Mouse (Mus musculus): ENCODE data around the gene Olfr156. TPM values are rescaled to one million over a fixed set of nuclear protein-coding genes. Genes with fewer than 3 reads are reported as not detected.
"Not testable (repeated sequence)": the region's sequence is repeated elsewhere in the genome, so short reads cannot be mapped to it uniquely, and the experiment has no call there.

Gene Olfr156
- polyA plus RNA-seq, 1 experiment from 2014 or later = not detected

DNA sequence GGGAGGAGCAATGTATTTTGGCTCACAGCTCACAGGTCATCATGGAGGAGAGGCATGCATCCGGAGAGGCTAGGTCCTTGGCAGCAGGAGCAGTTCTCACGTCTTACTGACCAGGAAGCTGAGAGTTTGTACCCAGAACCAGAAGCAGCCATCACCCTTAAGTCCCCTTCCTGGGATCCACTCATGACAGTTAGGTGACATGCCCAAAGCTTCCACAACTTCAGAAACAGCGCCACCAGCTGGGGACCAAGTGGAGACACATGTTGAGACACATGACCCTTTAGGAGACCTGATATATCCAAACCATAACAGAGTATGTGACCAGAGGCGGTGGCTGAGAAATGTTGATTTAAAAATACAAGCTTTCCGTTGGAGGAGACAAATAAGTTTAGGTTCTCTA is 8.3 kb upstream of the Olfr156 start:
- Histone ChIP-seq H3K27ac (replicated peaks) (no peak overlapping the region), H3K4me1 (no peaks in the 10 kb centered on the region), H3K9ac (no peak overlapping the region), H3K4me2 (replicated peaks) (no peak overlapping the region), H3K27me3 (no peaks in the 10 kb centered on the region), H3K9me3 (replicated peaks) (no peaks in the 10 kb centered on the region), H3K4me3 (replicated peaks) (no peak overlapping the region), H3K36me3 (no peaks in the 10 kb centered on the region)
- no peak for ATAC-seq (ENCODE audit: insufficient number of reproducible peaks, low FRiP score, low TSS enrichment, low read depth)
- WGBS = 69% methylated on average over 5 of the region's 5 CpGs

DNA sequence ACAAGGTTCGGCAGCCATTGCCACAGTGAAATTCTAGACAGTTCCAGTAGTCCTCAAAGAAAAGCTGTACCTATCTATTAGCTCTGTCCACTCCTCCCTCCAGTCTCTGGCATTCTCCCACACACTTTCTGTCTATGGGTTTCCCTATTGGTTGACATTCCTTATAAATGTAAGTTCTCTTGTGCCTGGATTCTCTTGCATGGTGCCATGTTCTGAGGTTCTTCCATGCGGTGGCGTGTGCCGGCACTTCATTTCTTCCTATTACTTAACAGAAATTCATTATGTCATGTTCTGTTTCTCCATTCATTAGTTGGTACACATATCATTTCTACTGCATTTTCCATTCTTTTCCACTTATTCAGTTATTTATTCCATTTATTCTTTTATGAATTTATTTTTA is 5.1 kb upstream of the Olfr156 start:
- H3K4me3 ChIP-seq (replicated peaks) = no peak overlapping the region
- no peak overlapping the region for H3K27ac ChIP-seq (replicated peaks)
- no peaks in the 10 kb centered on the region for H3K9me3 ChIP-seq (replicated peaks)
- no peak overlapping the region for H3K4me2 ChIP-seq (replicated peaks)
- H3K4me1 ChIP-seq = peaks cover 6% of the 10 kb centered on the region; the same call in 1 of the 2 replicates
- H3K36me3 ChIP-seq = no peaks in the 10 kb centered on the region
- 85% methylated on average over 4 of the region's 4 CpGs for WGBS
- no peak overlapping the region for H3K9ac ChIP-seq
- no peak for ATAC-seq (ENCODE audit: insufficient number of reproducible peaks, low FRiP score, low TSS enrichment, low read depth)
- no peaks in the 10 kb centered on the region for H3K27me3 ChIP-seq

DNA sequence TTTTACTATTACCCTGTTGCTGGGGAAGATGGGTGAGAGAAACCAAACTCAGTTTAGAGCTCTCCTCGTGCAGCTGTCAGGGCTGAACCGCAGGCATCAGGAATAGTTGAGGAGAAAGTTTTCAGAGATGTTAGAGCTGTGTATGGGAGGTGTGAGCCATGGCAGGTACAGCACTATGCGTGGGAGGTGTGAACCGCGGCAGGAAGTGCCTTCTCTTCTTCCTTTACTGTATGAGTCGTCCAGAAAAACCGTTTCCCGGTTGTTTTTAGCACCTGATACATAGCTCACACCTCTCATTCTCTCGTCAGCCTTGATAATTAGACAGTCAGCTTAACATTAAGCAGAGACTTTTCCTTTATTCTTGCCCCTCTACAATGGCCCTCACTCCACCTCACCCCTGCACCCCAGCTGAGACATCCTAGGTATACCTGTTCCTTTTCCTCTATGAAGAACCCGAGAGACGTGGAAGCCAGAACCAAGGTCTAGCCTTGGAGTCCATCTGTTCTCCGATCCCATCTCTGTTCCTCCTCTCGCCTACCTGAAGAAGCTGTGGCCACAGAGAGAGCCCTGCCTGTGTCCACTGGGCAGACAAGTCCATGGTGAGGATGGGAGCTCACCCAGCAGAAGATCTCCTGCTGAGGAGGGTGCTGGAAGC is 672 bp downstream of the Olfr156 start:
- Histone ChIP-seq H3K4me2 (replicated peaks) (no peak overlapping the region), H3K27ac (replicated peaks) (no peak overlapping the region), H3K4me3 (replicated peaks) (no peak overlapping the region), H3K36me3 (no peaks in the 10 kb centered on the region), H3K9ac (no peak overlapping the region), H3K9me3 (replicated peaks) (no peaks in the 10 kb centered on the region), H3K4me1 (peaks cover 9% of the 10 kb centered on the region; the same call in 1 of the 2 replicates), H3K27me3 (no peaks in the 10 kb centered on the region)
- no peak for ATAC-seq (ENCODE audit: insufficient number of reproducible peaks, low FRiP score, low TSS enrichment, low read depth)
- 78% methylated on average over 13 of the region's 13 CpGs for WGBS

DNA sequence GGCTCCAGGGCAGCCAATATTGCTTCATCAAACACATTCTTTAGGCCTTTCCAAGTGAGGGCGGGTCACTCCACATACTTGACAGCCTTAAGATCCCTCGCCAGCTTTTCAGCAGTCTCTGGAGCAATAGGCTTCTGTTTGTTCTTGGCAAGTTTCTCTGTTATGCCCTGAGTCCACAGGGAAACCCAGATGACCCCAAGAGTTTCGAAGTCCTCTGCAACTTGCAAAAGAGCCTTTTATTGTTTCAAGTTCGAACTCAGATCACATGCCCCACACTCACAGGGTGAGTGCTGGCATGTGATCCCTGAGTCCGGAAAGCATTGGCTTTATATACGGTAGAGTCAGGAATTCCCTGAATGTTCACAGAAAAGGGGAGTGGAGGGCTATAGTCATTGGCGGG is 24.8 kb downstream of the Olfr156 start:
- no peaks in the 10 kb centered on the region for H3K36me3 ChIP-seq
- H3K9me3 ChIP-seq (replicated peaks) = no peaks in the 10 kb centered on the region
- H3K4me1 ChIP-seq = no peaks in the 10 kb centered on the region
- no peak for ATAC-seq (ENCODE audit: insufficient number of reproducible peaks, low FRiP score, low TSS enrichment, low read depth)
- H3K4me2 ChIP-seq (replicated peaks) = no peak overlapping the region
- H3K9ac ChIP-seq = no peak overlapping the region
- H3K4me3 ChIP-seq (replicated peaks) = no peak overlapping the region
- no peak overlapping the region for H3K27ac ChIP-seq (replicated peaks)
- WGBS = 70% methylated on average over 7 of the region's 7 CpGs
- H3K27me3 ChIP-seq = no peaks in the 10 kb centered on the region

- not testable (repeated sequence) for H3K4me2 ChIP-seq (replicated peaks); H3K9ac ChIP-seq; H3K4me3 ChIP-seq (replicated peaks); H3K4me1 ChIP-seq; H3K36me3 ChIP-seq; ATAC-seq (ENCODE audit: insufficient number of reproducible peaks, low FRiP score, low TSS enrichment, low read depth); H3K27ac ChIP-seq (replicated peaks); H3K9me3 ChIP-seq (replicated peaks); H3K27me3 ChIP-seq
- 85% methylated on average over 5 of the region's 5 CpGs for WGBS
Observed at GRCm38 (mm10) chr4:43795844-43796243, 27.9 kb downstream of the Olfr156 start.

GRCm38 (mm10) chr4:43795296-43795695 is 28.4 kb downstream of the Olfr156 start:
- Histone ChIP-seq H3K27me3 (no peaks in the 10 kb centered on the region), H3K4me2 (replicated peaks) (no peak overlapping the region), H3K4me3 (replicated peaks) (no peak overlapping the region), H3K4me1 (no peaks in the 10 kb centered on the region), H3K27ac (replicated peaks) (no peak overlapping the region), H3K36me3 (no peaks in the 10 kb centered on the region), H3K9me3 (replicated peaks) (no peaks in the 10 kb centered on the region), H3K9ac (no peak overlapping the region)
- 77% methylated on average over 6 of the region's 6 CpGs for whole genome bisulfite sequencing
- no peak for ATAC-seq (ENCODE audit: insufficient number of reproducible peaks, low FRiP score, low TSS enrichment, low read depth)

- 30% methylated on average over 2 of the region's 2 CpGs for WGBS
- Histone ChIP-seq H3K9ac (no peak overlapping the region), H3K4me2 (replicated peaks) (no peak overlapping the region), H3K4me1 (no peaks in the 10 kb centered on the region), H3K4me3 (replicated peaks) (no peak overlapping the region), H3K27me3 (no peaks in the 10 kb centered on the region), H3K36me3 (no peaks in the 10 kb centered on the region), H3K9me3 (replicated peaks) (no peaks in the 10 kb centered on the region), H3K27ac (replicated peaks) (no peak overlapping the region)
- no peak for ATAC-seq (ENCODE audit: insufficient number of reproducible peaks, low FRiP score, low TSS enrichment, low read depth)
Observed at GRCm38 (mm10) chr4:43772304-43772703, 51.4 kb downstream of the Olfr156 start.

DNA sequence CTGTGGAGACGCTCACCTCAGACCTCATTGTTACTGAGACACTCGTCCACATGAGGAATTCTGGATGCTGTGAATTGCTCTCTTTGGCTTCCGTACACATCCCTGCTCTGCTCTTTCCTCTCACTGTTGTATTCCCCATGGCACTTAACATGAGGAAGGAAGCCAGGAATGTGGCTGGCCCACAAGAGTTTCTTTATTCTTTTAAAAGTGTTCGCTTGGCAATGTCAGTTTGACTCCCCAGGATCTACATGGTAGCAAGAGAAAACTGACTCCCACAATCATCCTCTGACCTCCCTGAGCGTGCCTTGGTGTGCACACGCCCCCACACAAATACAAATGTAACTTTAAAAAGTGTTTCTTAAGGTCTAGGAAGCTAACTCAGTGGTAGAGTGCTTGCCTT is 52.1 kb downstream of the Olfr156 start:
- no peak overlapping the region for H3K4me2 ChIP-seq (replicated peaks)
- 46% methylated on average over 6 of the region's 6 CpGs for WGBS
- no peaks in the 10 kb centered on the region for H3K4me1 ChIP-seq

GRCm38 (mm10) chr4:43770909-43771308 is 52.8 kb downstream of the Olfr156 start, which contains the start of gene Olfr159:
TSS of gene Olfr159 (minus strand) at chr4:43771009.
- H3K27me3 ChIP-seq = no peaks in the 10 kb centered on the region
- H3K36me3 ChIP-seq = no peaks in the 10 kb centered on the region
- ATAC-seq (ENCODE audit: insufficient number of reproducible peaks, low FRiP score, low TSS enrichment, low read depth) = no peak

More for the DNA sequence above, 52.1 kb downstream of the Olfr156 start:
- H3K4me3 ChIP-seq (replicated peaks) = no peak overlapping the region
- no peaks in the 10 kb centered on the region for H3K27me3 ChIP-seq
- H3K9me3 ChIP-seq (replicated peaks) = no peaks in the 10 kb centered on the region
- H3K9ac ChIP-seq = no peak overlapping the region
- ATAC-seq (ENCODE audit: insufficient number of reproducible peaks, low FRiP score, low TSS enrichment, low read depth) = no peak
- H3K36me3 ChIP-seq = no peaks in the 10 kb centered on the region
- no peak overlapping the region for H3K27ac ChIP-seq (replicated peaks)

More at GRCm38 (mm10) chr4:43770909-43771308, 52.8 kb downstream of the Olfr156 start, which contains the start of gene Olfr159:
- H3K9me3 ChIP-seq (replicated peaks) = no peaks in the 10 kb centered on the region
- no peak within 1 kb of the TSS for H3K9ac ChIP-seq
- no peak within 1 kb of the TSS for H3K4me3 ChIP-seq (replicated peaks)
- H3K4me2 ChIP-seq (replicated peaks) = no peak within 1 kb of the TSS
- H3K27ac ChIP-seq (replicated peaks) = no peak within 1 kb of the TSS
- 81% methylated on average over 6 of the region's 6 CpGs for WGBS
- H3K4me1 ChIP-seq = no peaks in the 10 kb centered on the region

Other genes starting within 250 kb of the Olfr156 start
- 28.6 and 32.5 TPM in 2 replicates for gene Rgp1, start 245.2 kb downstream of the Olfr156 start, polyA plus RNA-seq (2015; fragmentation: Nextera tagmentation; extraction: Ambion mirVana)
- 21.3 and 22.3 TPM in 2 replicates for gene Gba2, start 245.0 kb downstream of the Olfr156 start, polyA plus RNA-seq (2015; fragmentation: Nextera tagmentation; extraction: Ambion mirVana)
- gene Msmp, start 239.4 kb downstream of the Olfr156 start, polyA plus RNA-seq (2015; fragmentation: Nextera tagmentation; extraction: Ambion mirVana) = 1.5 and 1.6 TPM in 2 replicates
- 19.7 and 20.9 TPM in 2 replicates for gene Npr2, start 192.0 kb downstream of the Olfr156 start, polyA plus RNA-seq (2015; fragmentation: Nextera tagmentation; extraction: Ambion mirVana)
- 7.5 and 10.6 TPM in 2 replicates for gene Spag8, start 170.3 kb downstream of the Olfr156 start, polyA plus RNA-seq (2015; fragmentation: Nextera tagmentation; extraction: Ambion mirVana)
- 88.1 and 91.2 TPM in 2 replicates for gene Hint2, start 167.4 kb downstream of the Olfr156 start, polyA plus RNA-seq (2015; fragmentation: Nextera tagmentation; extraction: Ambion mirVana)
- gene Tmem8b, start 154.9 kb downstream of the Olfr156 start, polyA plus RNA-seq (2015; fragmentation: Nextera tagmentation; extraction: Ambion mirVana) = 5.3 and 6.1 TPM in 2 replicates
- 2.9 and 4.3 TPM in 2 replicates for gene Fam221b, start 154.8 kb downstream of the Olfr156 start, polyA plus RNA-seq (2015; fragmentation: Nextera tagmentation; extraction: Ambion mirVana)
- not detected in 2 replicates for gene Olfr70, start 123.1 kb downstream of the Olfr156 start, polyA plus RNA-seq (2015; fragmentation: Nextera tagmentation; extraction: Ambion mirVana)
- gene Olfr71, start 113.6 kb downstream of the Olfr156 start, polyA plus RNA-seq (2015; fragmentation: Nextera tagmentation; extraction: Ambion mirVana) = not detected in 2 replicates
- gene Hrct1, start 96.7 kb downstream of the Olfr156 start, polyA plus RNA-seq (2015; fragmentation: Nextera tagmentation; extraction: Ambion mirVana) = 0.99 and 1.2 TPM in 2 replicates
- 0.09 and 0.31 TPM in 2 replicates for gene Spaar, start 93.9 kb downstream of the Olfr156 start, polyA plus RNA-seq (2015; fragmentation: Nextera tagmentation; extraction: Ambion mirVana)
- gene Olfr159, start 52.9 kb downstream of the Olfr156 start, polyA plus RNA-seq (2015; fragmentation: Nextera tagmentation; extraction: Ambion mirVana) = not detected in 2 replicates
- gene Olfr157, start 16.3 kb upstream of the Olfr156 start, polyA plus RNA-seq (2015; fragmentation: Nextera tagmentation; extraction: Ambion mirVana) = 0.04 TPM in 2 replicates
- 0.16 TPM in 1 of 2 replicates, not detected in the other for gene Olfr155, start 27.7 kb upstream of the Olfr156 start, polyA plus RNA-seq (2015; fragmentation: Nextera tagmentation; extraction: Ambion mirVana)
- 33.3 and 33.7 TPM in 2 replicates for gene Reck, start 51.6 kb upstream of the Olfr156 start, polyA plus RNA-seq (2015; fragmentation: Nextera tagmentation; extraction: Ambion mirVana)
- gene Glipr2, start 133.5 kb upstream of the Olfr156 start, polyA plus RNA-seq (2015; fragmentation: Nextera tagmentation; extraction: Ambion mirVana) = 84.4 and 102 TPM in 2 replicates
- not detected in 2 replicates for gene Ccin, start 159.6 kb upstream of the Olfr156 start, polyA plus RNA-seq (2015; fragmentation: Nextera tagmentation; extraction: Ambion mirVana)
- gene Clta, start 180.6 kb upstream of the Olfr156 start, polyA plus RNA-seq (2015; fragmentation: Nextera tagmentation; extraction: Ambion mirVana) = 247 and 259 TPM in 2 replicates

Data from embryonic facial prominence, embryonic 15.5 days (tissue).